Mouse (Mus musculus): Measurements from ENCODE around the gene Shld2.

Gene Shld2

GRCm38 (mm10) chr14:34310234-34310965 lies at the start of gene Shld2, which contains the start of gene Glud1:
Gene Shld2, minus strand, starts transcription at chr14:34310493.
Gene Glud1, plus strand, starts transcription at chr14:34310727.
- in situ Hi-C loops (cut with MseI, MboI) = no loop called here

DNA sequence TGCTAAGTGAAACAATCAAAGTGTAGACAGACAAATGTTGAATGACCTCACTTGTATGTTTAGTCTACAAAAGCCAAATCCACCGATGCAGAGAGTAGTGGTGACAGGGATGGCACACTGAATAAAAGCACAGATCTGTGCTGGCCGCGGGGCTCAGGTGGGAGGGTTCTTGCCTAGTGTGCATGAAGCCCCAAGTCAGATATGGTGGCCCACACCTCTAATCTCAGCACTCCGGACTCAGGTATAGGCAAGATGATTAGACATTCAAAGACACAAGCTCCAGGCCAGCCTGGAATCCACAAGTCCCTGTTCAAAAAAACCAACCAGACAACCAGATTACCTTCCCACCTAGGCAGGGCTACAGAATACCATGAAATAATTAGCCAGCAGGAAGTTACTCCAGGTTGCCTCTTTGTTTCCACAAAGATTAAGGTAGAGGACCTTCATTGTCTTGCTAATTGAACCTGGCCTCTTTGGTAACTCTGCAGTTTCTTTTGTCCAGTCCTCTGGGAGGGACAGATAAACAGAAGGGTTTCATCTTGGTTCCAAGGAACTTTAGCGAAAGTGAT lies 49.5 kb upstream of the Shld2 start:
- in situ Hi-C loops (cut with MseI, MboI) = no loop called here

- in situ Hi-C loops (cut with MseI, MboI) = no loop called here
Observed at GRCm38 (mm10) chr14:34357671-34358455, 47.6 kb upstream of the Shld2 start.

GRCm38 (mm10) chr14:34355301-34355700 lies 45.0 kb upstream of the Shld2 start, which contains the start of gene Fam25c:
Gene Fam25c, minus strand, starts transcription at chr14:34355433.
- in situ Hi-C loops (cut with MseI, MboI) = no loop called here

DNA sequence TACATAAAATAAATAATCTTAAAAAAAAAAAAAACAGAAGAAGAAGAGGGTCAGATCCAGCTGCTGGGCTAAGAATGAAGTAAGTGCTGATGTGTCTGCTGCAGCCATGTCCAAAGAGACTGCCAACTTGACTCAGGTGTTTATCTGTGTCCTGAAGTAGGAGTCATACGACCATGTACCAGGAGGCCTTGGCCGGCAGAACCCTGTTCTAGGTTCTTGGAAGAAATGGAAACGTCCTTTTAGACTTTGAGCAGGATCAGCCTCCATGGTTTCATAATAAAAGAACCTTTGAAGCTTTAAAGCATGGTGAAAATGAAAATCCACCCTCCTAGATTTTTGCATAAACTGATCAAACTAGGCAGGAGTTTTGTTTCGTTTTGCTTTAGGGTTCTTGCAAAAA lies 44.2 kb upstream of the Shld2 start:
- in situ Hi-C loops (cut with MseI, MboI) = no loop called here

GRCm38 (mm10) chr14:34353326-34353725 lies 43.0 kb upstream of the Shld2 start:
- in situ Hi-C loops (cut with MseI, MboI) = no loop called here

DNA sequence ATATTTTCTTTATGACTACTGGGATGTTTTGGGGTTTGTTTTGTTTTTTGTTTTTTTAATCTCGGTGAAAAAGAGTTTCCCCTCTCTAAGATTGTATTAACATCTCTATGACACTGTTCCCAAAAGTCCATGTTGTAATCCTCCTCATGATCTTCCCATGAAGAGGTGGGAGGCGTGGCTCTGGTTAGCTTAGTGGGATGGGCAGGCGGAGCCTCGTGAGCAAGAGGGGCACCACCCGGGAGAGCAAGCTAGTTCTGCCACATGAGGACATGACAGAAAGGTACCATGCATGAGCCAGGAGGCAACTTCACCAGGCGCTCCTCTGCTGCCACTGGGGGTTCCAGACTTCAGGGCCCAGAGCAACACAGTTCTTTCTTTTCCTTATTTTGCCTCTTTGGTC lies 42.2 kb upstream of the Shld2 start:
- in situ Hi-C loops (cut with MseI, MboI) = no loop called here

- in situ Hi-C loops (cut with MseI, MboI) = no loop called here
Observed at GRCm38 (mm10) chr14:34351660-34352059, 41.4 kb upstream of the Shld2 start.

DNA sequence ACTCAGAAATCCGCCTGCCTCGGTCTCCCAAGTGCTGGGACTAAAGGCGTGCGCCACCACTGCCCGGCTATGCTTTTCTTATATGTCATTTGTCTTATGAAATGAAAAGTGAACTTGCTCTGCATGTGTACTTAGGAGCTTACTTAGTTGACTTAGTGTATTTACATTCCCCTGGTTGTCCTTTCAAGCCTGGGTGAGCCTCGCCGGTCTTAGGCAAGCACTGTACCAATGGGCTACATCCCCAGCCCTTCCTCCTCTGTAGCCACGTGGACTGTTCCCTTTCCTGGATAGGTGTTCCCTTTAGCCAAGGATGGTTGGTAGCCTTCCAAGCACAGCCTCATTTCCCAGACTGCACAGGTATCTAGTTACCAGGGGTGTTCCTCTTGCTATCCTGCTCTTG lies 38.7 kb upstream of the Shld2 start:
- in situ Hi-C loops (cut with MseI, MboI) = no loop called here

DNA sequence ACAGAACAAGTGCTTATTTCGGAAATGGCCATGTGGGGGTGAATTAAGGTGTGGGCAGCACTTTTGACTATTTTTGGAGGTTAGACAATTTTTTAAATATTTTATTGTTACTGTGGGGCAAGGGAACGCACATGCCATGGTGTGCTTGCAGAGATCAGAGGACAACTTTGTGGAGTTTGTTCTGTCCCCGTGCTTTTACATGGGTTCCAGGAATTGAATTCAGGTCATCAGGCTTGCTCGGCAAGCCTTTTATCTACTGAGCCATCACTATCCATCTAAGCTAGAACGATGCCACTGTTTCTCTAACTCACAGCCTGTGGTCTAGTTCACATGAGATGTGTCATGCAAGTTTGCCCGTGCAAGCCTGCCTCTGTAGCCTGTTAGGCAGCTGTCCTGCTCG lies 38.0 kb upstream of the Shld2 start:
- in situ Hi-C loops (cut with MseI, MboI) = no loop called here

GRCm38 (mm10) chr14:34347084-34347483 lies 36.8 kb upstream of the Shld2 start:
- in situ Hi-C loops (cut with MseI, MboI) = no loop called here

DNA sequence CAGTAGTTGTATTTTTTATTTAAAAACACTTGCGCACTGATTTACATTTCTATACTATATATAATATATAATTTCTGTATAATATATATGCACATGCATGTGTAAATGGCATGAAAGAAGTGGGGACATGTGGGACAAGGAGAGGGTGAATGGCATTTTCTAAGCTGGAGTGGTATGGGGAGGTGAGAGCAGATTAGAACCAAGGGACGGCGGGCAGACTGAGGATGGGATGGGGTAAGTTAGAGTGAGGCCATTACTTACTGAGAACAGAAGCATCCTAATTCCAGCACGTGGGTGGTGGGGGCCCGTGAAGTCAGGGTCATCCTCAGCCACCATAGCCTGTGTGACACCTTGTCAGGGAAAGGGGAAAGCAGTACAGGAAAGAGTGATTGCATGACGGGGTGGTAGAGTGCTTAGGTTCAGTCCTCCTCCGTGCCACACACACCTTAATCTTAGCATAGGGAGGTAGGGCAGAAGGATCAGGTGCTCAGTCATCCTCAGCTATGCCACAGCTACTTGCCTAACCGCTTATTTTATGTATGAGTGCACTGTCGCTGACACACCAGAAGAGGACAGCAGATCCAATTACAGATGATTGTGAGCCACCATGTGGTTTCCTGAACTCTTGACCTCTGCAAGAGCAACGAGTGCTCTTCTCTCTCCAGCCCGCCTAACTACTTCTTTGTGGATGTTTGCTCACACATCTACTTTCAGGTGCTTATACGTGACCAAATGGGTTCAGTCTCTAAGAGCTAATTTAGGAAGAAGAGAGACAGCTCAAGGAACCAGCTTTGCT lies 35.7 kb upstream of the Shld2 start:
- in situ Hi-C loops (cut with MseI, MboI) = no loop called here

DNA sequence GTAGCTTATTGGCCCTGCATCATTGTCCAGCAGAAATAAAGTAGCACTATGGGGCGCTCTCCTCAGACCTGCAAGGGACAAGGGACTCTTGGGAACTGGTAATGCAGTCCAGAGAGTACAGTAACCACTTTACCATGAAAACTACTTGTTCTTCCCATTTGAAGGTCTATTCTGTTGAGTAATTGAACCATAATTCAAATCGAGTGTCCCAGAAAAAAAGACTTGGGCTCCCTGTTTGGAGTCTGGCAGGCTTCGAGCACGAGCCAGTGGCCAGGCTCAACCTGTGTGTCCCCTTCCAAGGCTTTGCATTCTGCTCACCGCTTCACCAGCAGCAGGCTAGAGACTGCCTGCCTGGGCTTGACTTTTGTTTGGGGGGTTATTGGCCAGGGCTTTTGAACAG lies 34.1 kb upstream of the Shld2 start:
- in situ Hi-C loops (cut with MseI, MboI) = no loop called here

GRCm38 (mm10) chr14:34343078-34343477 lies 32.8 kb upstream of the Shld2 start:
- in situ Hi-C loops (cut with MseI, MboI) = no loop called here

DNA sequence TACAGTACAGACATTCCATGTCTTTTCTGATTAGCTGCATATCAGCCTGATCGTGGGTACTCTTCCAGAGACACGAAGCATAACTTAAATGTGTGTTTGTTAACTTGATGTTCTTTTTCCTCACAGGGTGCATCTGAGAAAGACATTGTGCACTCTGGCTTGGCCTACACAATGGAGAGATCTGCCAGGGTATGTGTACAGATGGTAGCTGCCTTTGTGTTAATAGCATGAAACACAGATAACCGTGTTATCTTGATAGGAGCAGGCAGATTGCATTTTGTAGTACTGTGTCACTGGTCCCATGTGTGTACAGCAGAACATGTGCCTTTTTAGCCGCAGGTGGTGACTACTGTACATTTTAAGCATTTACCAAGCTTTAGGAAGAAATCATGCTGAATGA lies 31.7 kb upstream of the Shld2 start:
- in situ Hi-C loops (cut with MseI, MboI) = no loop called here

DNA sequence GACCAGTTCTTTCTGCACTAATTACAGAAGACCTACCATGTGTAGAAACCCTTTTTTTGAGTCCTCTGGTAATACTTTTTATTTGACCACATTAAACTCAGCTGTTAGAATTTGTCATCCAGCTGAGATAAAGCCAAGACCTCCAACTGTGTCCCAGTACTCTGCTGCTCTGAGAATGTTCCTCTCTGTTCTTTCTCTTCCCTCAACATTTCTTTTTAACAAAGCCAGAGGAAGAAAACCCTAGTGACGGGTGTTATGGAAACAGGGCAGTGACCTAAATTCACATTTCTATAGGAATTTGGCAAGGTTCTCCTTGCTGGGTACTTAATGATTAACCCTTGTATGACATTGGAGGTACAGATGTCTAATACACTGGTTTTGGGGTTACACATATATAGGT lies 29.2 kb upstream of the Shld2 start:
- in situ Hi-C loops (cut with MseI, MboI) = no loop called here

- in situ Hi-C loops (cut with MseI, MboI) = no loop called here
Observed at GRCm38 (mm10) chr14:34332476-34332875, 22.2 kb upstream of the Shld2 start.

GRCm38 (mm10) chr14:34331886-34332285 lies 21.6 kb upstream of the Shld2 start:
- in situ Hi-C loops (cut with MseI, MboI) = no loop called here

GRCm38 (mm10) chr14:34330657-34331158 lies 20.4 kb upstream of the Shld2 start:
- in situ Hi-C loops (cut with MseI, MboI) = no loop called here

- in situ Hi-C loops (cut with MseI, MboI) = no loop called here
Observed at GRCm38 (mm10) chr14:34327618-34328017, 17.3 kb upstream of the Shld2 start.

DNA sequence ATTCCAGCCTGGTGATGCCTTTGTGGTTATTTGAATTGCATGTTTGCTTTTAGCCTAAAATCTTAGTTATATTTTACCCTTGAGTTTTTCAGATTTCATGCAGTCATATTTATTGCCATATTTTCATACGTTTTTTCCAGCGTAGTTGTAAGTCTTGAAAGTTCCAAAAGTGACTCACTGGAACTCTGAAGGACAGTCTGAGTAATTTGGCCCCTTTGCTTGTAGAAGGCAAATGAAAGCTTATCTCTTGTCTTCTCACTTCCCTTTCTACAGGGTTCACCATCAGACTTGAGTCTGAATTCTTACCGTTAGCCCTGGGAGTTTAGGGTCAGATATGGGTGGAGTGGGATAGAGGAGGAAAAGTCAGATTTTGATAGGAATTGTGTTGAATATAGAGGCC lies 16.3 kb upstream of the Shld2 start:
- in situ Hi-C loops (cut with MseI, MboI) = no loop called here
